Mouse (Mus musculus) CH12.LX (cell line): Measurements from ENCODE around the gene Fgfr2. TPM values are rescaled to one million over a fixed set of nuclear protein-coding genes. Genes with fewer than 3 reads are reported as not detected.

ENCODE experiments used
- DNase-seq: peaks from one replicate; pipeline ENCODE4 v3.0.0-alpha.2; 2013; ENCODE audit errors: extremely low read depth
- H3K27ac ChIP-seq: 2 replicates; pipeline ENCODE4 v1.5.1; 2012; ENCODE audit warnings: low read depth, mild to moderate bottlenecking, control low read depth, moderate library complexity; ENCODE audit not compliant: insufficient read depth
- H3K27me3 ChIP-seq: replicated peaks from 2 replicates; pipeline ENCODE3; 2012; ENCODE audit warnings: inconsistent platforms
- H3K36me3 ChIP-seq, 2 experiments: replicated peaks in 1 of 2; 2 replicates each; pipeline versions ENCODE3 to v1.6.1; 2012; ENCODE audit warnings: inconsistent platforms in 1 of 2, low read length in 1 of 2, mild to moderate bottlenecking in 1 of 2, mixed read lengths in 1 of 2, moderate library complexity in 1 of 2; ENCODE audit not compliant: control insufficient read depth in 1 of 2, insufficient read depth in 1 of 2
- H3K4me1 ChIP-seq, 2 experiments: 2 replicates each; pipeline ENCODE4 v1.6.1; 2012; ENCODE audit warnings: inconsistent platforms in 1 of 2, moderate library complexity in 1 of 2; ENCODE audit not compliant: insufficient read depth in 2 of 2, control insufficient read depth in 1 of 2
- H3K4me2 ChIP-seq: 2 replicates; pipeline ENCODE4 v1.6.1; 2012; ENCODE audit warnings: low read depth, mild to moderate bottlenecking, control low read depth; ENCODE audit not compliant: poor library complexity, insufficient read depth, severe bottlenecking
- H3K4me3 ChIP-seq, 3 experiments: fragments of 150-350 bp in 1 of 3; sonication (generic) in 1 of 3; replicated peaks in 1 of 3; 2 replicates each; pipeline versions ENCODE3 to v1.5.1; 2011 to 2012; ENCODE audit warnings: low read depth in 2 of 3, low read length in 2 of 3, mild to moderate bottlenecking in 2 of 3, moderate library complexity in 2 of 3, control low read depth in 1 of 3, improper control_type of control experiment in 1 of 3, inconsistent platforms in 1 of 3, mixed read lengths in 1 of 3; ENCODE audit not compliant: poor library complexity in 1 of 3
- H3K79me2 ChIP-seq: replicated peaks from 2 replicates; pipeline ENCODE4 v1.6.1; 2012; ENCODE audit warnings: mild to moderate bottlenecking, moderate library complexity; ENCODE audit not compliant: control insufficient read depth, poor library complexity, insufficient read depth, severe bottlenecking; ENCODE audit errors: extremely low read depth
- H3K9ac ChIP-seq: 2 replicates; pipeline ENCODE4 v1.6.1; 2012; ENCODE audit warnings: low read depth, mild to moderate bottlenecking, control low read depth, moderate library complexity; ENCODE audit not compliant: insufficient read depth
- H3K9me3 ChIP-seq: replicated peaks from 2 replicates; pipeline ENCODE3; 2012; ENCODE audit warnings: low read length, inconsistent platforms, mixed read lengths
- BHLHE40 ChIP-seq: IDR thresholded peaks from 2 replicates; pipeline ENCODE4 v1.6.1; 2011; ENCODE audit warnings: mild to moderate bottlenecking, low read depth, low read length, improper control_type of control experiment
- CHD1 ChIP-seq: IDR thresholded peaks from 2 replicates; pipeline ENCODE4 v1.6.1; 2012; ENCODE audit warnings: low read depth, low read length, improper control_type of control experiment, inconsistent platforms
- CHD2 ChIP-seq: IDR thresholded peaks from 2 replicates; pipeline ENCODE4 v1.6.1; 2011; ENCODE audit warnings: low read length, improper control_type of control experiment
- ELF1 ChIP-seq: IDR thresholded peaks from 2 replicates; pipeline ENCODE4 v1.6.1; 2014; ENCODE audit warnings: low read depth, mild to moderate bottlenecking, inconsistent platforms, low read length, improper control_type of control experiment
- EP300 ChIP-seq: IDR thresholded peaks from 2 replicates; pipeline ENCODE4 v1.6.1; 2011; ENCODE audit warnings: low read length, improper control_type of control experiment
- ETS1 ChIP-seq: conservative IDR thresholded peaks from 2 replicates; pipeline ENCODE4 v1.6.1; 2012; ENCODE audit warnings: low read depth, mild to moderate bottlenecking, inconsistent platforms, low read length, improper control_type of control experiment, moderate library complexity
- GABPA ChIP-seq: IDR thresholded peaks from 2 replicates; pipeline ENCODE4 v1.6.1; 2012; ENCODE audit warnings: low read depth, low read length, improper control_type of control experiment, inconsistent platforms; ENCODE audit not compliant: insufficient replicate concordance
- HCFC1 ChIP-seq: IDR thresholded peaks from 2 replicates; pipeline ENCODE4 v1.6.1; 2012; ENCODE audit warnings: low read depth, mild to moderate bottlenecking, inconsistent platforms, low read length, improper control_type of control experiment
- IRF4 ChIP-seq: IDR thresholded peaks from 2 replicates; pipeline ENCODE4 v1.6.1; 2014; ENCODE audit warnings: low read depth, mild to moderate bottlenecking, inconsistent platforms, low read length, improper control_type of control experiment
- JUN ChIP-seq: IDR thresholded peaks from 2 replicates; pipeline ENCODE4 v1.6.1; 2011; ENCODE audit warnings: low read depth, mild to moderate bottlenecking, low read length, improper control_type of control experiment, moderate library complexity; ENCODE audit not compliant: insufficient read depth
- MAFK ChIP-seq: IDR thresholded peaks from 2 replicates; pipeline ENCODE4 v1.6.1; 2011; ENCODE audit warnings: low read length, improper control_type of control experiment; ENCODE audit not compliant: insufficient replicate concordance
- MAZ ChIP-seq: IDR thresholded peaks from 2 replicates; pipeline ENCODE4 v1.6.1; 2012; ENCODE audit warnings: low read depth, mild to moderate bottlenecking, inconsistent platforms, low read length, improper control_type of control experiment, moderate library complexity
- MEF2A ChIP-seq: IDR thresholded peaks from 2 replicates; pipeline ENCODE4 v1.6.1; 2014; ENCODE audit warnings: low read depth, mild to moderate bottlenecking, inconsistent platforms, low read length, improper control_type of control experiment, borderline replicate concordance
- MYC ChIP-seq: IDR thresholded peaks from 2 replicates; pipeline ENCODE4 v1.6.1; 2011; ENCODE audit warnings: low read depth, mild to moderate bottlenecking, improper control_type of control experiment, low read length
- NELFE ChIP-seq: IDR thresholded peaks from 2 replicates; pipeline ENCODE4 v1.6.1; 2011; ENCODE audit warnings: low read depth, low read length, improper control_type of control experiment
- PAX5 ChIP-seq: IDR thresholded peaks from 2 replicates; pipeline ENCODE4 v1.6.1; 2012; ENCODE audit warnings: low read length, inconsistent platforms, mixed read lengths
- POLR2A ChIP-seq: IDR thresholded peaks from 2 replicates; pipeline ENCODE4 v1.6.1; 2011; ENCODE audit warnings: low read depth, mild to moderate bottlenecking, improper control_type of control experiment, low read length
- POLR2AphosphoS2 ChIP-seq: IDR thresholded peaks from 2 replicates; pipeline ENCODE4 v1.6.1; 2011; ENCODE audit warnings: low read depth, low read length, improper control_type of control experiment
- RAD21 ChIP-seq: IDR thresholded peaks from 2 replicates; pipeline ENCODE4 v1.6.1; 2011; ENCODE audit warnings: low read depth, mild to moderate bottlenecking, low read length, improper control_type of control experiment, moderate library complexity
- RCOR1 ChIP-seq: conservative IDR thresholded peaks from 2 replicates; pipeline ENCODE4 v1.6.1; 2012; ENCODE audit warnings: low read depth, mild to moderate bottlenecking, inconsistent platforms, low read length, improper control_type of control experiment
- SIN3A ChIP-seq: IDR thresholded peaks from 2 replicates; pipeline ENCODE4 v1.6.1; 2012; ENCODE audit warnings: low read length, improper control_type of control experiment, inconsistent platforms
- SMC3 ChIP-seq: IDR thresholded peaks from 2 replicates; pipeline ENCODE4 v1.6.1; 2011; ENCODE audit warnings: low read depth, low read length, improper control_type of control experiment
- TBP ChIP-seq: conservative IDR thresholded peaks from 2 replicates; pipeline ENCODE4 v1.6.1; 2011; ENCODE audit warnings: low read depth, low read length, improper control_type of control experiment
- UBTF ChIP-seq: IDR thresholded peaks from 2 replicates; pipeline ENCODE4 v1.6.1; 2012; ENCODE audit warnings: low read depth, mild to moderate bottlenecking, inconsistent platforms, low read length, improper control_type of control experiment, moderate library complexity
- USF1 ChIP-seq: IDR thresholded peaks from 2 replicates; pipeline ENCODE4 v1.6.1; 2014; ENCODE audit warnings: low read depth, mild to moderate bottlenecking, inconsistent platforms, low read length, improper control_type of control experiment
- USF2 ChIP-seq: conservative IDR thresholded peaks from 2 replicates; pipeline ENCODE4 v1.6.1; 2011; ENCODE audit warnings: low read depth, low read length, improper control_type of control experiment
- ZKSCAN1 ChIP-seq: IDR thresholded peaks from 2 replicates; pipeline ENCODE4 v1.6.1; 2012; ENCODE audit warnings: low read depth, inconsistent platforms, low read length, improper control_type of control experiment, borderline replicate concordance
- ZMIZ1 ChIP-seq: IDR thresholded peaks from 2 replicates; pipeline ENCODE4 v1.6.1; 2012; ENCODE audit warnings: low read depth, mild to moderate bottlenecking, inconsistent platforms, low read length, improper control_type of control experiment
- ZNF384 ChIP-seq: IDR thresholded peaks from 2 replicates; pipeline ENCODE4 v1.6.1; 2012; ENCODE audit warnings: low read depth, low read length, improper control_type of control experiment, inconsistent platforms
- dilution Hi-C: fragments of 300-500 bp; cut with MboI; formaldehyde crosslinking; loops from 2 replicates; pipeline ENCODE4 v1.14.3; 2020; ENCODE audit warnings: low sequenced_read_pairs; ENCODE audit not compliant: extremely low pct_unique_long_range_greater_than_20kb, extremely low pct_ligation_motif_present
- in situ Hi-C: fragments of 300-500 bp; cut with MboI; formaldehyde crosslinking; loops from 3 replicates; pipeline ENCODE4 v1.14.3; 2019; ENCODE audit warnings: low sequenced_read_pairs, low pct_ligation_motif_present, low pct_unique_long_range_greater_than_20kb, mixed read lengths
- polyA plus RNA-seq: library from polyadenylated mRNA; unstranded; fragments of >175 nt; gene quantifications from 2 replicates; pipeline ENCODE4 v1.2.1, GENCODE M21; 2012; ENCODE audit warnings: low read depth; ENCODE audit not compliant: insufficient read length
- total RNA-seq, 2 experiments: library from RNA; depleted of rRNA; stranded (reverse); fragments of 300-350 nt in 1 of 2; fragments of >200 nt in 1 of 2; gene quantifications; 2 replicates each; pipeline ENCODE4 v1.2.3; 2012 to 2014

Fgfr2 gene
- total and polyA plus RNA-seq, 3 experiments, result not detected

GRCm38 (mm10) chr7:132866316-132866715, 256.8 kb downstream of the Fgfr2 start:
- DNase-seq, result no peak
- TF ChIP-seq MYC (no peak), JUN (no peak), ZKSCAN1 (no peak), RCOR1 (no peak), USF1 (no peak), MEF2A (no peak), SMC3 (no peak)
- H3K9me3 ChIP-seq, result no peaks in the 10 kb centered on the region
- H3K36me3 ChIP-seq, result peaks cover 31 to 72% of the 10 kb centered on the region in 2 experiments
- H3K4me1 ChIP-seq, result peaks cover 1 to 17% of the 10 kb centered on the region in 2 experiments; a peak in 3 of 4 replicates
- no peak overlapping the region for H3K9ac ChIP-seq
- in situ Hi-C loops, result no loop called here
- no peak overlapping the region for H3K4me2 ChIP-seq
- no peak overlapping the region for H3K27ac ChIP-seq
- dilution Hi-C loops, result no loop called here
- H3K79me2 ChIP-seq, result peaks cover 21% of the 10 kb centered on the region
- H3K27me3 ChIP-seq, result no peaks in the 10 kb centered on the region
- H3K4me3 ChIP-seq, result no peak overlapping the region

- dilution Hi-C loops, result no loop called here
- H3K9ac ChIP-seq, result peak within 1 kb of the TSS; percentile 83
- H3K27ac ChIP-seq, result peak within 1 kb of the TSS; percentile 63
- H3K4me1 ChIP-seq, result peaks cover 2 to 26% of the 10 kb centered on the region in 2 experiments; a peak in 3 of 4 replicates
- H3K27me3 ChIP-seq, result no peaks in the 10 kb centered on the region
- peak within 1 kb of the TSS; percentile 89 for H3K4me2 ChIP-seq
- no peaks in the 10 kb centered on the region for H3K9me3 ChIP-seq
- peak; percentile 91 for DNase-seq
- H3K79me2 ChIP-seq, result peaks cover 33% of the 10 kb centered on the region
- H3K36me3 ChIP-seq, result peaks cover 0 to 14% of the 10 kb centered on the region in 2 experiments
- in situ Hi-C loops, result no loop called here
- peak within 1 kb of the TSS; percentile 47 to 89 (median 87) for H3K4me3 ChIP-seq
- no peak for TF ChIP-seq RAD21
- peak; percentile 68; the same call in 1 of the 2 replicates for TF ChIP-seq MEF2A
- TF ChIP-seq CHD2, result no peak
- TF ChIP-seq PAX5, result no peak
- no peak for TF ChIP-seq ZKSCAN1
- no peak for TF ChIP-seq JUN
- peak; percentile 96 for TF ChIP-seq HCFC1
- TF ChIP-seq IRF4, result peak; percentile 19; the same call in 1 of the 2 replicates
- no peak; the same call in none of the 2 replicates for TF ChIP-seq ZMIZ1
- TF ChIP-seq BHLHE40, result no peak
- peak; percentile 61; the same call in 1 of the 2 replicates for TF ChIP-seq GABPA
- peak; percentile 65 for TF ChIP-seq ZNF384
- no peak for TF ChIP-seq MYC
- TF ChIP-seq MAZ, result no peak
- peak; percentile 94 for TF ChIP-seq ELF1
- TF ChIP-seq POLR2A, result peak; percentile 84
- no peak for TF ChIP-seq MAFK
- no peak; the same call in 1 of the 2 replicates for TF ChIP-seq POLR2AphosphoS2
- no peak; the same call in 1 of the 2 replicates for TF ChIP-seq UBTF
- TF ChIP-seq SIN3A, result peak; percentile 75
- no peak for TF ChIP-seq RCOR1
- TF ChIP-seq ETS1, result 0 out of 2 replicates have a peak, but pooled peaks have one; percentile 10
- no peak; the same call in 1 of the 2 replicates for TF ChIP-seq CHD1
- peak; percentile 70; the same call in 1 of the 2 replicates for TF ChIP-seq NELFE
- TF ChIP-seq EP300, result no peak
- peak; percentile 76; the same call in 1 of the 2 replicates for TF ChIP-seq TBP
- no peak for TF ChIP-seq USF2
Measured at GRCm38 (mm10) chr7:132859042-132859958, 263.9 kb downstream of the Fgfr2 start, which contains the start of gene Abraxas2. Gene Abraxas2, plus strand, starts transcription at chr7:132859225.
